Mouse (Mus musculus): ENCODE measurements around the gene Pdzrn3. TPM values are rescaled to one million over a fixed set of nuclear protein-coding genes. Genes with fewer than 3 reads are reported as not detected.

The Pdzrn3 gene
- polyA plus RNA-seq, 1 experiment from 2014 or later: 6.4 TPM

DNA sequence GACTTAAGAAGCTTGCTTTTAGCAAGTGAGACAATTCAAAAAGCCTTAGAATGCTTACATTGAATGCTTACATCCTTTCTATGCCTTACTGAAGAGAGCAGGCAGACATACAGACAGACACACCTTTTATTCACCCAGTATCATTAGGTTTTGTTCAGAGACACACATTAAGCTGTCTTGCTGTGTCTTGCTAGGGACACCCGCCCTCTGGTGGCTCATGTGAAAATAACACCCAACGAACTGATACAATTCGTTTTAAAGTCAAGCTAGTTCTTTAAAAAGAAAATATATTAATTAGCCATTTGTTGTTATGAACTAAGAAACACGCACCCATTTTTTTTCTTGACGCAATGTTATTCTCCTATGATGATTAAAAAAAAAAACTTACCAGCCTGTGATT is 180.1 kb downstream of the Pdzrn3 start:
- H3K4me2 ChIP-seq (ENCODE audit: low read depth, low read length, severe bottlenecking): peak overlapping the region; percentile 81; the same call in 1 of the 2 replicates
- WGBS: 10% methylated on average over 5 of the region's 5 CpGs

DNA sequence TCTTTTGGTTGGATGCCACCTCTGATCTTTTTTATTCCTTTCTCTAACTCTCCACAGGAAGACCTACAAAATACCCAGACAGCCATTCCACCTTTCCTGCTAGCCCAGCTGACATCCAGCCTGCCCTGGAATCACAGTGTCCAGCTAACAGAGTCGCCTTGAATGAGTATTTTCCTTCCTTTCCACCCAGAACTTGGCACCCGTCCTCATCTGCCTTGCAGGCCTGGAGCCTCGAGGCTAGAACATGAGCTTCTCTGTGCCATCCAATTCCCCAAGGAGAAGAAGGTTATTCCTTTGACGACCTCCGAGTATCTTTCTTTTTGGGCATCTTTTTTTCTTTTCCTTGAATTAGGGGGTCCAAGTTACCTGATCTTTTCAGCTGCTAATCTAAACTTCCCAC is 181.8 kb downstream of the Pdzrn3 start:
- H3K9ac ChIP-seq (ENCODE audit: low read length): no peak overlapping the region

More for the DNA sequence above, 180.1 kb downstream of the Pdzrn3 start:
- DNase-seq (ENCODE audit: low spot score) (peak; percentile 83), ATAC-seq (replicated peaks; ENCODE audit: low FRiP score) (0 out of 2 replicates have a peak, but pooled peaks have one; percentile 23)
- Histone ChIP-seq H3K27me3 (ENCODE audit: control insufficient read depth, insufficient read depth, low read length) (no peaks in the 10 kb centered on the region), H3K4me1 (replicated peaks; ENCODE audit: control insufficient read depth, insufficient read depth, low read length) (peaks cover 2% of the 10 kb centered on the region), H3K9ac (ENCODE audit: low read length) (no peak overlapping the region), H3K27ac (ENCODE audit: low read depth, low read length) (no peak overlapping the region), H3K36me3 (ENCODE audit: control insufficient read depth, insufficient read depth, low read length) (no peaks in the 10 kb centered on the region), H3K4me3 (ENCODE audit: low read depth, low read length) (no peak overlapping the region), H3K9me3 (ENCODE audit: control insufficient read depth, low read length) (no peaks in the 10 kb centered on the region)

DNA sequence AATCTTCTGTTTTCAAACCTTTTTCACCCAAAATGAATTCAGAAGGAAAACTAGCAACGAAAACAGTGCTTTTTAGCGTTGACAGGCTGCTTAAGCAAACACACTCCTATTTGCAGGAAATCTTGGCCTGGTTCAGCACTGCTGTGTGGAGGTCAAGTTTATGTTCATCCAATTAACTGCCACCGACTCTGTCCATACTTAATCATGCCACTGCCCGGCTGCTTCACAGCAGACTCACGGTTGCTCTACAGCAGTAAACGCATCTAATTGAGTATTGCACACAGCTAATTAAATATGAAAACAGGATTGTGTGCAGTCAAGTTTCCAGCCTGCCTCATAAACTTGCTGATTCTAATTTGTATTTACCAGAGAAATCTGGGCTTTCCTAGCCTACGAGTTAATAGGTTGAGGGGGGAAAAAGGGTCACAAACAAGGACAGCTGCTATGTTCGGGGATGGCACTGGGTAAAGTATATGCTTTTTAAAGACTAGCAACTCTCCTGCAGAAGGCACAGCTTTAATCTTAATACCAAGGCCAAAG is 183.2 kb downstream of the Pdzrn3 start:
- Histone ChIP-seq H3K36me3 (ENCODE audit: control insufficient read depth, insufficient read depth, low read length) (no peaks in the 10 kb centered on the region), H3K4me1 (replicated peaks; ENCODE audit: control insufficient read depth, insufficient read depth, low read length) (peaks cover 2% of the 10 kb centered on the region), H3K27ac (ENCODE audit: low read depth, low read length) (no peak overlapping the region), H3K4me3 (ENCODE audit: low read depth, low read length) (no peak overlapping the region), H3K27me3 (ENCODE audit: control insufficient read depth, insufficient read depth, low read length) (no peaks in the 10 kb centered on the region), H3K9ac (ENCODE audit: low read length) (no peak overlapping the region), H3K4me2 (ENCODE audit: low read depth, low read length, severe bottlenecking) (no peak overlapping the region), H3K9me3 (ENCODE audit: control insufficient read depth, low read length) (no peaks in the 10 kb centered on the region)
- DNase-seq (ENCODE audit: low spot score) (no peak), ATAC-seq (replicated peaks; ENCODE audit: low FRiP score) (no peak)
- WGBS: 48% methylated on average over 8 of the region's 8 CpGs

More for the DNA sequence above, 181.8 kb downstream of the Pdzrn3 start:
- Histone ChIP-seq H3K27ac (ENCODE audit: low read depth, low read length) (no peak overlapping the region), H3K9me3 (ENCODE audit: control insufficient read depth, low read length) (no peaks in the 10 kb centered on the region), H3K36me3 (ENCODE audit: control insufficient read depth, insufficient read depth, low read length) (no peaks in the 10 kb centered on the region), H3K27me3 (ENCODE audit: control insufficient read depth, insufficient read depth, low read length) (no peaks in the 10 kb centered on the region), H3K4me3 (ENCODE audit: low read depth, low read length) (no peak overlapping the region), H3K4me2 (ENCODE audit: low read depth, low read length, severe bottlenecking) (no peak overlapping the region), H3K4me1 (replicated peaks; ENCODE audit: control insufficient read depth, insufficient read depth, low read length) (peaks cover 2% of the 10 kb centered on the region)
- ATAC-seq (replicated peaks; ENCODE audit: low FRiP score): no peak
- DNase-seq (ENCODE audit: low spot score): no peak
- 66% methylated on average over 5 of the region's 5 CpGs for WGBS

DNA sequence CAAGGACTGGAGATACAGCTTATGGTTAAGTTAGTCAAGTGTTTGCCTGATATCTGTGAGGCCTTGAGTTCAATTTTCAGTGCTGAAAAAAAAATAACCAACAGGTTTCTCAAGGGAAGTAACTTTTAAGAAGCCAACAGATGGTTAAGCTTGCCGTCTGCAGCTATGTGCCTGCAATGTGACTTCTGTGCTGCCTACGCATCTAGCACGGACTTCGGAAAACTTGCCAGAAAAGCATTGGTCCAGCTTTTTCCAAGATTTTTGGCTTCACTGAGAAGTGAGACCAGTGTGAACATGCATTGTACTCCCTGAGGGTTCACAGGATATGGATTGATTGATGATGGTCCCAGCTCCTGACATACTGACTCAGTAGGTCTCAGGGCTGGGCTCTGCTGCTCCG is 186.1 kb downstream of the Pdzrn3 start:
- Histone ChIP-seq H3K36me3 (ENCODE audit: control insufficient read depth, insufficient read depth, low read length) (no peaks in the 10 kb centered on the region), H3K4me1 (replicated peaks; ENCODE audit: control insufficient read depth, insufficient read depth, low read length) (0 out of 2 replicates have a peak, but pooled peaks cover 2% of the 10 kb centered on the region), H3K27me3 (ENCODE audit: control insufficient read depth, insufficient read depth, low read length) (no peaks in the 10 kb centered on the region), H3K4me3 (ENCODE audit: low read depth, low read length) (no peak overlapping the region), H3K9ac (ENCODE audit: low read length) (no peak overlapping the region), H3K9me3 (ENCODE audit: control insufficient read depth, low read length) (no peaks in the 10 kb centered on the region), H3K4me2 (ENCODE audit: low read depth, low read length, severe bottlenecking) (no peak overlapping the region), H3K27ac (ENCODE audit: low read depth, low read length) (no peak overlapping the region)
- WGBS: 95% methylated on average over 5 of the region's 5 CpGs
- DNase-seq (ENCODE audit: low spot score) (no peak), ATAC-seq (replicated peaks; ENCODE audit: low FRiP score) (no peak)

DNA sequence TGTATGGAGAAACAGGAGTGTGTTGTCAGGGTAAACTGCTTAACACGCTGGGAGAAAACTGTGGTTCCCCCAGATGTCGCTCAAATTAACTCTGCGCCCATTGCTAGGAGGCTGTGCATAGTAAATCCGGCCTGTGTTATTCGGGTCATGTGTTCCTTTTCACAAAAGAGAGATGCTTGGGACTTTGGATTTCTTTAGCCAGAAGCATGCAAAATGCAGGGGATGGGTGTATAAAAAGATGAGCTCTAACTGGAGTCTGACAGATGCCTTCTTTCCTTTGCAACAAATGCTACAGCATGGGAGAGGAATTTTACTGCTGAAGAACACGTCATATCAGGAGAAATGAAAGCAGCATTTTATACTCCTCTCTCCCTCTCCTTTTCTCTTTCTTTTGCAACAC is 190.4 kb downstream of the Pdzrn3 start:
- no peak overlapping the region for H3K4me3 ChIP-seq (ENCODE audit: low read depth, low read length)
- no peaks in the 10 kb centered on the region for H3K27me3 ChIP-seq (ENCODE audit: control insufficient read depth, insufficient read depth, low read length)
- H3K27ac ChIP-seq (ENCODE audit: low read depth, low read length): no peak overlapping the region
- H3K36me3 ChIP-seq (ENCODE audit: control insufficient read depth, insufficient read depth, low read length): no peaks in the 10 kb centered on the region
- WGBS: 78% methylated on average over 6 of the region's 6 CpGs
- no peak overlapping the region for H3K4me2 ChIP-seq (ENCODE audit: low read depth, low read length, severe bottlenecking)
- H3K9me3 ChIP-seq (ENCODE audit: control insufficient read depth, low read length): no peaks in the 10 kb centered on the region
- H3K9ac ChIP-seq (ENCODE audit: low read length): no peak overlapping the region
- peak; percentile 9 for DNase-seq (ENCODE audit: low spot score)
- H3K4me1 ChIP-seq (replicated peaks; ENCODE audit: control insufficient read depth, insufficient read depth, low read length): no peaks in the 10 kb centered on the region
- no peak for ATAC-seq (replicated peaks; ENCODE audit: low FRiP score)

DNA sequence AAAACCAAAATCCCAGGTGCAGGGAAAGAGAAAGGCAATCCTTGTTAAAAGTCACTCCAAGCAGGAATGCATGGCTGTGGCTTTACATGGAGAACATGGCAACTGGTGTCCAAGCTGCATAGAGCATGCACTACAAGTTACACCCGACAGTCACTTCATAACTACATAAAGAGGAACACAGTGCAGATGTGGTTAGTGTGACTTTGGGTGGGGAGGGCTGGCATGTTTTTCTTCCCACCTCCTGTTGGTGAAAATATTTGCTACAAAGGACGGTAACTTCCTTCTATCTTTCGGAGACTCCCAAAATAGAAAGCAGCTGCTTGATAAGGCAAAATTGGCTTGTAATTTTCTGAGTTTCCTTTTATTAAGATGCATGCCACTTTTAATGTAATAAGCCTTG is 190.8 kb downstream of the Pdzrn3 start:
- H3K4me1 ChIP-seq (replicated peaks; ENCODE audit: control insufficient read depth, insufficient read depth, low read length): no peaks in the 10 kb centered on the region
- no peak overlapping the region for H3K4me2 ChIP-seq (ENCODE audit: low read depth, low read length, severe bottlenecking)
- H3K27me3 ChIP-seq (ENCODE audit: control insufficient read depth, insufficient read depth, low read length): no peaks in the 10 kb centered on the region
- DNase-seq (ENCODE audit: low spot score) (peak; percentile 17), ATAC-seq (replicated peaks; ENCODE audit: low FRiP score) (no peak)
- H3K9ac ChIP-seq (ENCODE audit: low read length): no peak overlapping the region
- H3K4me3 ChIP-seq (ENCODE audit: low read depth, low read length): no peak overlapping the region
- no peak overlapping the region for H3K27ac ChIP-seq (ENCODE audit: low read depth, low read length)
- H3K36me3 ChIP-seq (ENCODE audit: control insufficient read depth, insufficient read depth, low read length): no peaks in the 10 kb centered on the region
- 88% methylated on average over 3 of the region's 3 CpGs for WGBS
- no peaks in the 10 kb centered on the region for H3K9me3 ChIP-seq (ENCODE audit: control insufficient read depth, low read length)

DNA sequence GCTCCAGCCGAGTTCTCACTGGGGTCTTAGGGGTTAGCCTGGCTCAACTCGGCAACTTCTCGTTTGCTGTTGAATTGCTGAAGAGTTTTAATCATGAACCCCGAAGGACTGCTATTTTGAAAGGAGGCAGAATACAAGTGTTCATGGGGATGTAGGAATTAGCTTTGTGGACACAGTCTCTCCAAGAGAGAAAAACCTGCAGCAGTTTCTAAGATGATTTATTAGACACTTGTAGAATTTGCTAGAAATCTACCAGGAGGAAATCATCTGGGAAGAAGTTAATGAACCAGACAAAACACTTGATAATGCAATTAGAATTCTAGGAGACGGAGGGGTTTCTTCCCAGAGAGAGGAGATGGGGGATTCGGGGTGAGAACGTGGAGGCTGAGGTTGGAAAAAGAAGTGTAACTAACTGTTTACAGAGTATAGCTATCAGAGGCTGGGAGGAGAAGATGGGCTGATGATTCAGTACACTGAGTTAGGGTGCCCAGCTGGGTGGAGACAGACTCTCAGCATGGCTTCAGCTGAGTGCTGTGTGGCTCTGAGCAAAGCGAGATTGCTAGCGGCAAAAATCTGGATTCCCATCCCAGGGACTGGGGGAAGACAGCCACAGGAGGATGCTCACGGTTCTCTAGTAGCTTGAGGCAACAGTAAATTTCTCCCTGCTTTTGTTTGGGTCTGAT is 193.5 kb downstream of the Pdzrn3 start:
- Histone ChIP-seq H3K9me3 (ENCODE audit: control insufficient read depth, low read length) (no peaks in the 10 kb centered on the region), H3K4me1 (replicated peaks; ENCODE audit: control insufficient read depth, insufficient read depth, low read length) (no peaks in the 10 kb centered on the region), H3K4me3 (ENCODE audit: low read depth, low read length) (no peak overlapping the region), H3K36me3 (ENCODE audit: control insufficient read depth, insufficient read depth, low read length) (no peaks in the 10 kb centered on the region), H3K9ac (ENCODE audit: low read length) (no peak overlapping the region), H3K27me3 (ENCODE audit: control insufficient read depth, insufficient read depth, low read length) (no peaks in the 10 kb centered on the region), H3K4me2 (ENCODE audit: low read depth, low read length, severe bottlenecking) (no peak overlapping the region), H3K27ac (ENCODE audit: low read depth, low read length) (no peak overlapping the region)
- no peak for DNase-seq (ENCODE audit: low spot score)
- 67% methylated on average over 10 of the region's 10 CpGs for WGBS
- ATAC-seq (replicated peaks; ENCODE audit: low FRiP score): no peak

DNA sequence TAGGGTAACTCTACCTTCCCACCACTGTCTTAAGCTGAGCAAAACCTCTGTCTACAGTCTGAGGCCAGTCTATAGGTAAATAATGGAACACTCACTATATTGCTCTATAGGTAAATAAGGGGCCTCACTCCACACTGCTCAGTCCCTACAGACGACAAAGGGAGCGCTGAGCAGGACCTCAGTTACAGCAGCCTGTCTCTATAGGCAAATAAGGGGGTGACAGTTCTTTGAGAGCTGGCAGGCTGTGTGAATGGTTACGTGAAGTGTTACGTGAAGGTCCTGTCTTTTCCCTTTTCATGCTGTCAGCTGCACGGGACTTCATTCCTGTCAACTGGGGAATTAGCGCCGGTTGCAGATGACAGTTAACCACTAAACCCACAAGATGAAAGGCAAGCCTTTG is 207.0 kb downstream of the Pdzrn3 start:
- no peaks in the 10 kb centered on the region for H3K4me1 ChIP-seq (replicated peaks; ENCODE audit: control insufficient read depth, insufficient read depth, low read length)
- H3K4me3 ChIP-seq (ENCODE audit: low read depth, low read length): no peak overlapping the region
- 72% methylated on average over 7 of the region's 7 CpGs for WGBS
- no peak overlapping the region for H3K4me2 ChIP-seq (ENCODE audit: low read depth, low read length, severe bottlenecking)
- H3K9me3 ChIP-seq (ENCODE audit: control insufficient read depth, low read length): no peaks in the 10 kb centered on the region
- no peak for ATAC-seq (replicated peaks; ENCODE audit: low FRiP score)
- no peaks in the 10 kb centered on the region for H3K27me3 ChIP-seq (ENCODE audit: control insufficient read depth, insufficient read depth, low read length)
- no peak overlapping the region for H3K9ac ChIP-seq (ENCODE audit: low read length)
- H3K36me3 ChIP-seq (ENCODE audit: control insufficient read depth, insufficient read depth, low read length): no peaks in the 10 kb centered on the region
- no peak for DNase-seq (ENCODE audit: low spot score)
- no peak overlapping the region for H3K27ac ChIP-seq (ENCODE audit: low read depth, low read length)

DNA sequence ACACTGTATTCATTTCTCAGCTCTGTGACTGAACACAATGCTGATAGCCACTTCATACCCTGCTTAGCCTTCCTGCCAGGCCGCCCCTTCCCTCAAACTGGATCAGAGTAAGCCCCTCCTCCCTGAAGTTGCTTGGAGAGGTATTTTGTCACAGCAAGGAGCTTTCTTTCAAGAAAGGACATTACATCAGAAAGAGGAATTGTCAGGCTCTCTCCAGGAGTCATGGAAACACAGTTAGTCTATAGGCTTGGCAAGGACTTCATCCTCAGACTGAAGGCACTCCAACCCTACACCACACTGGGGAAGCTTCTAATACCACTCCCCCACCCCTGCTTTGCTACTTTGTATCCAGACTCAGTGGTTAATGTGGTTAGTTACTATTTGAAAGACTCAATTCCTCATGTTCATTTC is 224.2 kb downstream of the Pdzrn3 start:
- no peaks in the 10 kb centered on the region; the same call in 1 of the 2 replicates for H3K4me1 ChIP-seq (replicated peaks; ENCODE audit: control insufficient read depth, insufficient read depth, low read length)
- no peaks in the 10 kb centered on the region for H3K9me3 ChIP-seq (ENCODE audit: control insufficient read depth, low read length)
- whole genome bisulfite sequencing: 44% methylated on average over 1 of the region's 1 CpGs
- no peaks in the 10 kb centered on the region for H3K27me3 ChIP-seq (ENCODE audit: control insufficient read depth, insufficient read depth, low read length)
- H3K4me3 ChIP-seq (ENCODE audit: low read depth, low read length): no peak overlapping the region
- H3K36me3 ChIP-seq (ENCODE audit: control insufficient read depth, insufficient read depth, low read length): no peaks in the 10 kb centered on the region; the same call in 1 of the 2 replicates
- ATAC-seq (replicated peaks; ENCODE audit: low FRiP score): peak; percentile 51; the same call in 1 of the 2 replicates
- DNase-seq (ENCODE audit: low spot score): no peak
- H3K4me2 ChIP-seq (ENCODE audit: low read depth, low read length, severe bottlenecking): no peak overlapping the region
- no peak overlapping the region for H3K27ac ChIP-seq (ENCODE audit: low read depth, low read length)
- no peak overlapping the region for H3K9ac ChIP-seq (ENCODE audit: low read length)

All from forebrain, embryonic 11.5 days (tissue).